Mouse (Mus musculus): ENCODE measurements at regions not wholly inside any gene's neighbourhood (a gene's known extent, or its start where the extent isn't known, plus 50 kb on each side); places are given as distances from the start of the nearest gene placed in this dataset.
A peak's percentile ranks its signal among the peaks of the same experiment; 100 is the strongest.

- no peaks in the 10 kb centered on the region for H3K36me3 ChIP-seq (ENCODE audit: control insufficient read depth, insufficient read depth, low read length)
- no peak overlapping the region for H3K27ac ChIP-seq (ENCODE audit: control insufficient read depth, insufficient read depth, low read depth, low read length)
- H3K27me3 ChIP-seq (ENCODE audit: control insufficient read depth, insufficient read depth, low read length): no peaks in the 10 kb centered on the region
- H3K4me3 ChIP-seq (ENCODE audit: control insufficient read depth, low read depth, low read length): no peak overlapping the region
- H3K4me1 ChIP-seq (ENCODE audit: control insufficient read depth, insufficient read depth, low read length): no peaks in the 10 kb centered on the region
- TF ChIP-seq CTCF (IDR thresholded peaks at IDR 0.05; ENCODE audit: control insufficient read depth, insufficient read depth, insufficient replicate concordance, low read depth, low read length) (no peak), POLR2A (IDR thresholded peaks at IDR 0.05; ENCODE audit: control insufficient read depth, low read depth, low read length) (no peak)
Measured at GRCm38 (mm10) chr16:50030905-50031369, 230.6 kb downstream of the Cd47 start.

DNA sequence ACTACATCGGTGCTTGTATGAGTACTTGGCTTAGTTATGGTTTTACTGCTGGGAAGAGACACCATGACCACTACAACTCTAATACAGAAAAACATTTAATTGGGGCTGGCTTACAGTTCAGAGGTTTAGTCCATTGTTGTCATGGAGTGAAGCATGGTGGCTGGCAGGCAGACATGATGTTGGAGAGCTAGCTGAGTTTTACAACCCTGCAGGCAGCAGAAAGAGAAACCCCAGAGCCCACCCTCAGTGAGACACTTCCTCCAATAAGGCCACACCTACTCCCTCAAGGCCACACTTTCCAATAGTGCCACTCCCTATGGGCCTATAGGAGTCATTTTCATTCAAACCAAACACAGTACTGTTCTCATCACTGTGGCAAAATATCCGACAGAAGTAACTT, 232.5 kb downstream of the Cd47 start:
- no peak overlapping the region for H3K4me3 ChIP-seq (ENCODE audit: control insufficient read depth, low read depth, low read length)
- no peaks in the 10 kb centered on the region for H3K27me3 ChIP-seq (ENCODE audit: control insufficient read depth, insufficient read depth, low read length)
- no peak for TF ChIP-seq CTCF (IDR thresholded peaks at IDR 0.05; ENCODE audit: control insufficient read depth, insufficient read depth, insufficient replicate concordance, low read depth, low read length)
- TF ChIP-seq POLR2A (IDR thresholded peaks at IDR 0.05; ENCODE audit: control insufficient read depth, low read depth, low read length): no peak
- H3K4me1 ChIP-seq (ENCODE audit: control insufficient read depth, insufficient read depth, low read length): no peaks in the 10 kb centered on the region
- H3K27ac ChIP-seq (ENCODE audit: control insufficient read depth, insufficient read depth, low read depth, low read length): no peak overlapping the region
- no peaks in the 10 kb centered on the region for H3K36me3 ChIP-seq (ENCODE audit: control insufficient read depth, insufficient read depth, low read length)

GRCm38 (mm10) chr16:50036296-50036734, 236.0 kb downstream of the Cd47 start:
- Histone ChIP-seq H3K36me3 (ENCODE audit: control insufficient read depth, insufficient read depth, low read length) (no peaks in the 10 kb centered on the region), H3K4me1 (ENCODE audit: control insufficient read depth, insufficient read depth, low read length) (no peaks in the 10 kb centered on the region), H3K27me3 (ENCODE audit: control insufficient read depth, insufficient read depth, low read length) (no peaks in the 10 kb centered on the region), H3K27ac (ENCODE audit: control insufficient read depth, insufficient read depth, low read depth, low read length) (no peak overlapping the region), H3K4me3 (ENCODE audit: control insufficient read depth, low read depth, low read length) (no peak overlapping the region)
- no peak for TF ChIP-seq CTCF (IDR thresholded peaks at IDR 0.05; ENCODE audit: control insufficient read depth, insufficient read depth, insufficient replicate concordance, low read depth, low read length)
- TF ChIP-seq POLR2A (IDR thresholded peaks at IDR 0.05; ENCODE audit: control insufficient read depth, low read depth, low read length): no peak

GRCm38 (mm10) chr16:50044103-50044502, 243.8 kb downstream of the Cd47 start:
- Histone ChIP-seq H3K4me3 (ENCODE audit: control insufficient read depth, low read depth, low read length) (no peak overlapping the region), H3K4me1 (ENCODE audit: control insufficient read depth, insufficient read depth, low read length) (peaks cover 7% of the 10 kb centered on the region), H3K36me3 (ENCODE audit: control insufficient read depth, insufficient read depth, low read length) (no peaks in the 10 kb centered on the region), H3K27ac (ENCODE audit: control insufficient read depth, insufficient read depth, low read depth, low read length) (no peak overlapping the region), H3K27me3 (ENCODE audit: control insufficient read depth, insufficient read depth, low read length) (no peaks in the 10 kb centered on the region)
- TF ChIP-seq POLR2A (IDR thresholded peaks at IDR 0.05; ENCODE audit: control insufficient read depth, low read depth, low read length) (no peak), CTCF (IDR thresholded peaks at IDR 0.05; ENCODE audit: control insufficient read depth, insufficient read depth, insufficient replicate concordance, low read depth, low read length) (no peak)

GRCm38 (mm10) chr16:50045552-50046547, 245.5 kb downstream of the Cd47 start:
- H3K4me1 ChIP-seq (ENCODE audit: control insufficient read depth, insufficient read depth, low read length): peaks cover 7% of the 10 kb centered on the region
- no peak overlapping the region for H3K27ac ChIP-seq (ENCODE audit: control insufficient read depth, insufficient read depth, low read depth, low read length)
- TF ChIP-seq CTCF (IDR thresholded peaks at IDR 0.05; ENCODE audit: control insufficient read depth, insufficient read depth, insufficient replicate concordance, low read depth, low read length): peak; percentile 60; the same call in 1 of the 2 replicates
- no peak for TF ChIP-seq POLR2A (IDR thresholded peaks at IDR 0.05; ENCODE audit: control insufficient read depth, low read depth, low read length)
- H3K27me3 ChIP-seq (ENCODE audit: control insufficient read depth, insufficient read depth, low read length): no peaks in the 10 kb centered on the region
- H3K4me3 ChIP-seq (ENCODE audit: control insufficient read depth, low read depth, low read length): peak overlapping the region; percentile 54
- H3K36me3 ChIP-seq (ENCODE audit: control insufficient read depth, insufficient read depth, low read length): no peaks in the 10 kb centered on the region

- TF ChIP-seq CTCF (IDR thresholded peaks at IDR 0.05; ENCODE audit: control insufficient read depth, insufficient read depth, insufficient replicate concordance, low read depth, low read length) (no peak), POLR2A (IDR thresholded peaks at IDR 0.05; ENCODE audit: control insufficient read depth, low read depth, low read length) (no peak)
- no peak overlapping the region for H3K27ac ChIP-seq (ENCODE audit: control insufficient read depth, insufficient read depth, low read depth, low read length)
- H3K27me3 ChIP-seq (ENCODE audit: control insufficient read depth, insufficient read depth, low read length): no peaks in the 10 kb centered on the region
- H3K4me1 ChIP-seq (ENCODE audit: control insufficient read depth, insufficient read depth, low read length): no peaks in the 10 kb centered on the region
- no peaks in the 10 kb centered on the region for H3K36me3 ChIP-seq (ENCODE audit: control insufficient read depth, insufficient read depth, low read length)
- no peak overlapping the region for H3K4me3 ChIP-seq (ENCODE audit: control insufficient read depth, low read depth, low read length)
Measured at GRCm38 (mm10) chr16:50063540-50063939, 263.2 kb downstream of the Cd47 start.

GRCm38 (mm10) chr16:50065336-50066082, 265.2 kb downstream of the Cd47 start:
- H3K27ac ChIP-seq (ENCODE audit: control insufficient read depth, insufficient read depth, low read depth, low read length): no peak overlapping the region
- H3K4me3 ChIP-seq (ENCODE audit: control insufficient read depth, low read depth, low read length): no peak overlapping the region
- no peaks in the 10 kb centered on the region for H3K36me3 ChIP-seq (ENCODE audit: control insufficient read depth, insufficient read depth, low read length)
- no peaks in the 10 kb centered on the region for H3K27me3 ChIP-seq (ENCODE audit: control insufficient read depth, insufficient read depth, low read length)
- no peaks in the 10 kb centered on the region for H3K4me1 ChIP-seq (ENCODE audit: control insufficient read depth, insufficient read depth, low read length)
- no peak for TF ChIP-seq POLR2A (IDR thresholded peaks at IDR 0.05; ENCODE audit: control insufficient read depth, low read depth, low read length)
- TF ChIP-seq CTCF (IDR thresholded peaks at IDR 0.05; ENCODE audit: control insufficient read depth, insufficient read depth, insufficient replicate concordance, low read depth, low read length): no peak
